Mouse (Mus musculus): ENCODE measurements at regions not wholly inside any gene's neighbourhood (a gene's known extent, or its start where the extent isn't known, plus 50 kb on each side); places are given as distances from the start of the nearest gene placed in this dataset.

DNA sequence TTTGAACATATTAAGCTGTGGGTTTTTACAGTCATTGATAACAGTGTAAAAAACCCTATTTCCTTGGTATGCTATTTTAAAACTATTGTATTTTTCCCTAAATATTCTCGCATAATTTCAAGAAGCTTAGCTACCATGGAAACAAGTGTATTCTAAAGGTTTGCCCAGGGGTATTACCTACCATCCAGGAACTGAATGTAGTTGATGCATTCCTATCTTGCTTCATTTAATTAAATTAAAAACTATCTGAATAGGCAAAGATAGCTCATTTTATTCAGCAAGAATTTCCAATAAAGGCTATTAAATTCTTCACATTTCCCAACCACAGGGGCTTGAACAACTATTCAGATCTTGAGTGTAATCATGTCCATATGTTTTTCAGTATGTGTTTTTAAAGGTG, 643.5 kb upstream of the Cblb start:
- no peak for DNase-seq
- Histone ChIP-seq H3K4me2 (ENCODE audit: low read depth) (no peak overlapping the region), H3K9ac (no peak overlapping the region), H3K4me3 (ENCODE audit: low read depth, low read length) (no peak overlapping the region), H3K27me3 (ENCODE audit: insufficient read depth, low read length) (no peaks in the 10 kb centered on the region), H3K27ac (ENCODE audit: low read depth, low read length) (no peak overlapping the region), H3K36me3 (ENCODE audit: insufficient read depth) (no peaks in the 10 kb centered on the region), H3K4me1 (ENCODE audit: insufficient read depth) (no peaks in the 10 kb centered on the region), H3K9me3 (ENCODE audit: low read length) (no peaks in the 10 kb centered on the region)
- no peak for TF ChIP-seq CTCF (IDR thresholded peaks at IDR 0.05; ENCODE audit: low read depth)
- ATAC-seq = no peak
- 24% methylated on average over 1 of the region's 1 CpGs for WGBS

DNA sequence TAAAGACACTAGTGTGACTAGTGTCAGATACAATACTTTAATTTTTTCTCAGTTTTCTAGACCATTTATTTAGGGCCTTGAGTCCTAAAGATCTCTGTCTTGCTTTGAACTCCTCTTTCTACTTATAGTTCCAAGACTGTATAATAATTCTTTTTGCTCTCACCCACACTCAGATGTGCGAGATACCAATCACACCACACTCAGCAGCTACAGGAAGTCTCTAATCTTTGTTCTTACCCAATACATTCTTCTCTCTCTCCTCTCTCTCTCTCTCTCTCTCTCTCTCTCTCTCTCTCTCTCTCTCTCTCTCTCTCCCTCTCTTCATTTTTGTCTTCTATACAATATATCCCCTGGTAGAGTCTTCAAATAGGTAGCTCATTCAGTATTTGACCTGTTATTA, 637.2 kb upstream of the Cblb start:
- no peak overlapping the region for H3K4me2 ChIP-seq (ENCODE audit: low read depth)
- H3K27me3 ChIP-seq (ENCODE audit: insufficient read depth, low read length) = no peaks in the 10 kb centered on the region
- H3K9ac ChIP-seq = no peak overlapping the region
- no peak for ATAC-seq
- no peak overlapping the region for H3K4me3 ChIP-seq (ENCODE audit: low read depth, low read length)
- no peak for TF ChIP-seq CTCF (IDR thresholded peaks at IDR 0.05; ENCODE audit: low read depth)
- H3K9me3 ChIP-seq (ENCODE audit: low read length) = no peaks in the 10 kb centered on the region
- H3K36me3 ChIP-seq (ENCODE audit: insufficient read depth) = no peaks in the 10 kb centered on the region
- no peaks in the 10 kb centered on the region for H3K4me1 ChIP-seq (ENCODE audit: insufficient read depth)
- 82% methylated on average over 1 of the region's 1 CpGs for WGBS
- no peak overlapping the region for H3K27ac ChIP-seq (ENCODE audit: low read depth, low read length)
- DNase-seq = no peak
